Mouse (Mus musculus): ENCODE results near the gene Podn.

The Podn gene

DNA sequence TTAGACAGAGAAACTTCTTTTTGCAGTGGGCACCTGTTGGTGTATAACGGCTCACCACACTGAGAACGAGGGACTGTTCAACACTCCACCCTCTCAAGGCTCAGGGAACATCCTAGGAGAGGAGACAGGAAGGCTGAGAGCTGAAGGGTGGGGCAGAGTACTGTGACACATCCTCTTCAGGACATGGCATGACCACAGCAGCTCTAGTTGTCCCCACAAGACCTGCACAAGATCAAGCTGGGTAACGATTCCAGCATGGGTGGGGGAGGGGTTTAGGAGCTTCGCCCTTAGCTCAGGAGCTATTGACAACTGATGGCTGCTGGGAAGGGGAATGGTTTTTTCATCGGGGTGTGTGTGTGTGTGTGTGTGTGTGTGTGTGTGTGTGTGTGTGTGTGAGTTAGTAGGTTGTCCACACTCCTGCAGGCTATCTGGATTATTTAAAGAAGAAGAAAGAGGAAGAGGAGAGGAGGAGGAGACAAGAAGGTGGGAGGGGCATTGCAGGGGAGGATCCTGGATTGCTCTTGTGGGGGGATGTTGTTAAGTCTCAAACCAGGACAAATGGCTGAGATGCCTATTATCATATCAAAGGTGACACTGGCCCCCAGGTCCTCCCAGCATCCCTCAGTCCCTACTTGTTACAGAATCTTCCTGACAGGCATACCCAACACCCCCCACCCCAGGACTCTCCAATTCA is 129.7 kb downstream of the Podn start:
- no peak for DNase-seq (ENCODE audit: low spot score in 2 of 2)
